Mouse (Mus musculus) G1E-ER4 (cell line): Measurements from ENCODE around the gene Usb1. TPM values are rescaled to one million over a fixed set of nuclear protein-coding genes. Genes with fewer than 3 reads are reported as not detected.

Experiments
- GATA1 ChIP-seq: IDR thresholded peaks from one replicate; pipeline ENCODE4 v1.8.0; 2012; ENCODE audit warnings: low read length, inconsistent platforms
- polyA plus RNA-seq: library from polyadenylated mRNA; stranded (reverse); fragments of >175 nt; gene quantifications from 2 replicates; pipeline ENCODE4 v1.2.3, GENCODE M21; 2012

The Usb1 gene
- polyA plus RNA-seq, 1 experiment: 16.0 TPM

DNA sequence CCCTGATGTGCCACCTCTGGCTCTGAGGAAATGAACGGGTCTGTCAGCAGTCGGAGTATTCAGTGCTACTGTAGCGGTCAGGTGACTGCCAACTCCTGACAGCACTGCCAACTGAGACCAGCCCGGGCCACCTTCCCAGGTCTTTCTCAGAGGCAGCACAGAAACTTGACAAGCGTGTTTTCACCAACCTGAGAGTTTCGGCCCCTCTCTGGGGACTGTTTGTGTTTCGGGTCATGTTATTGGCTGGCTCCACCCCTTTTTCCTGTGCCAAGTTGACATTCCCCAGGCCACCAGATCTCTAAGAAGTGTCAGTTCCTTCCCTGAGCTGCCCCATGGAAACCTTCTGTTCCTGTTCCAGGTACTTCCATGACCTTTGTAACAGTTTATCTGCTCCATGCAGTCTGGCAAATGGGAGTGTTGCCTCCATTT is 45.8 kb downstream of the Usb1 start:
- no peak for TF ChIP-seq GATA1

DNA sequence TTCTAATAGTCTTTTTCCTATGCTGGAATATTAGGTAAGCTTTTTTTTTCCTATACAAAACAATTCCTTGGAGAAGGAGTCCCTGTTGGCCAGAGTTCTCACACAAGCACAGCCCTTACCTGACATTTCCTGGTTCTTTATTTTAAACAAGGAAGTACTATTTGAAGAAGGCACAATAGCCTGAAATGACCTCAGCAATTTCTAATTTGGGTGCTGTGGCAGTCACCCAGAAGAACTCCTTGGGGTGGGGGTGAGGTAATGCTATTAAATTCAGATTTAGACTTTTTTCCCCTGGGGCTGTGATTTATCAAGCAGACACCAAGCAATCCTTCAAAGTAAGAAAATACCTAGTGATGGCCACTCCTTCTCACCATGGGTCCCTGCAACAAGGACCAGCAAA is 48.9 kb downstream of the Usb1 start:
- TF ChIP-seq GATA1: no peak

DNA sequence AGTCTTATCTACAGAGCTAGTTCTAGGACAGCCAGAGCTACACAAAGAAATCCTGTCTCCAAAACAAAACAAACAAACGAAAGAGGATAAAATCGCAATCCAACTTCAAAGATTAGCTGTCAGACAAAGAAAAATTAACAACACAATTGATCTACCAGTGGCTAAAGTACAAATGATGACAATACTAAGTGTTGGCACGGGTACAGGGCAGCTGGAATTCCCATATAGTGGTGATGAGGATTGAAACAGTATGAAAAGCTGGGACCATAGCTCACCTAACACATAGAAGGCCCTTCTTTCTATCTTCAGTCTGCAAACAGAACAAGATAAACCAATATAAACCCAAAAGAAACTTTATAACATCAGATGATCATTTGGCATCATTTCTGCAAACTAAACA is 49.5 kb downstream of the Usb1 start:
- no peak for TF ChIP-seq GATA1

DNA sequence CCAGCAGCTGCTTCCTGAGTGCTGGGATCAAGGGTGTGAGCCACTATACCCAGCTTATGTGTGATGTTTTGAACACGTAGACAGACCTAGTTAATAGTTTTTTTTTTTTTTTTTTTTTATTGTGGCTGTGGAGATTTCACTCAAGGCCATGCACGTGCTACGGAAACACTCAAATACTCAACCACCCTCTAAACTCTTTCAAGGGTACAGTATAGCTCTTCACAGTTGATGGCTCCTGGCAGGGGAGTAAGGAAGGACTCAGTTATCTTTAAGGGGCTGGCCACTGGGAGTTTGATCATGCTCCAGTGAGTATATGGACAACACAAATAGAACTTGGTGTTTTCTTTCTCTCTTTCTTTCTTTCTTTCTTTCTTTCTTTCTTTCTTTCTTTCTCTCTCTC is 52.4 kb downstream of the Usb1 start:
- no peak for TF ChIP-seq GATA1

DNA sequence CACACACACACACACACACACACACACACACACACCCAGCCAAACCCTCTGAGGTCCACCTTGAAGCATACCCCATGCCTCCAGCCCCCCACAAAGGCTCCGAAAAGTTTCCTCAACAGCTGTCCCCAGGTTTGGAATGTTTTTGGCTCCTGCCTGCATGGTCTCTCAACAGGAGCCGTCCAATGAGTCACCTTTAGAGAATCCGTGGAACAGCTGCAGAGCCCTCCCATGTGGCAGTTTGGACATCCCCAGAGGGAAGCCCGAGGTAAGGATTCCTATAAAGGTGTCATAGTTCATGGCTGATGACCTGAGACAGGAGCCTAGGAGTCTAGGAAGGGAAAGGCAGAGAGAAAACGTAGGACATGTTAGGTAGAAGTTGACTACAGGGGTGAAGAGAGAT is 54.0 kb downstream of the Usb1 start:
- no peak for TF ChIP-seq GATA1

DNA sequence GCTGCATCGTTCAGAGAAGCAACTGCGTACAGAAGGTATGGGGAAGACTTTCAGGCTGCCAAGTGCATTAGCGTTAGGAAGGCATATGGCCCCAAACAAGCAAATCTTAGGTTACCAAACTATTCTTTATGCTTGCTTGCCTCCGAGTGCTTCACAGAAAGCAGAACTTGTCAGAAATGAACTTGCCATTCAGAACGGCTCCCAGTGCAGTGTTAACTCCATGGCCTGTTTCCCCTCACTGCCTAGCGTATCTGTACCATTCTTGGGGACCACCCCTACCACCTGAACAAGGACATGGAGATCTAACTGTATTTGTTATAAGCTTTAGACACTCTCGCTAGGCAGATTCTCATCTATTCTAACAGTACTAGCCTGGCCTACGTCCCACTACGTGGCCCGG is 55.1 kb downstream of the Usb1 start:
- no peak for TF ChIP-seq GATA1

DNA sequence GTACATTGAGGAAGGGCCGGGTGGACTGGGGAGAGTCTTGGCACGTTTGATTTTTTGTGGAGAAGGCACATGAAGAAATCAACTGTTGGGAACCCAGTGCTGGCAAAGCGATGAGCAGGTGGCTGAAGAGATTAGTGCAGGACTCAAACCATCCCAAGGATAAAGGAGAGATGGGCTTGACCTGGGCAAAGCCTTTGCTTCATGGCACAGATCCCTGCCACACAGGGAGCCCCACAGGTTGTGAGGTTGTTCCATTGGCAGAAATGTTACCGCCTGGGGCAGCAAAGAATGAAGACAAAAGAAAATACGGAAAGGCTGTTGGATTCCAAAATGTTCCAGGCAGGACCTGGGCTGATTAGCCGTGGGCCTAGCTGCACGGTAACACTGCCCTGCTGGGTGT is 55.9 kb downstream of the Usb1 start:
- no peak for TF ChIP-seq GATA1

DNA sequence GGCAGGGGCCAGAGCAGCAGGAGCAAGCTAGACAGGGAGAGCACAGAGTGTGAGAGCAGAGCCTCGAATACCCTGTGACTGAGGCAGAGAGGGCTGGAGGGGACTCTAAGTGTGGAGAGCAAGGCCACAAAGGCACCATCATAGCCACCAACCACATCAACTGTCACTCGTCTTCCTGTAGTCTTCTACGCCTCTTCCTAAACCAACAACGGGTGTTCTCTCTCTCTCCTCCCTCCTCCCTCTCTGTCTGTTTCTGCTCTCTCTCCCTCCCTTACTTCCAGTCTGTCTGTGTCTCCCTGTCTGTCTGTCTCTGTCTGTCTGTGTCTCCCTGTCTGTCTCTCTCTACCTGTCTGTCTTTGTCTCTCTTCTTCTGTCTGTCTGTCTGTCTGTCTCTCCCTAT is 58.2 kb downstream of the Usb1 start:
- no peak for TF ChIP-seq GATA1

GRCm38 (mm10) chr8:95391101-95391500 is 59.0 kb downstream of the Usb1 start:
- TF ChIP-seq GATA1: no peak

DNA sequence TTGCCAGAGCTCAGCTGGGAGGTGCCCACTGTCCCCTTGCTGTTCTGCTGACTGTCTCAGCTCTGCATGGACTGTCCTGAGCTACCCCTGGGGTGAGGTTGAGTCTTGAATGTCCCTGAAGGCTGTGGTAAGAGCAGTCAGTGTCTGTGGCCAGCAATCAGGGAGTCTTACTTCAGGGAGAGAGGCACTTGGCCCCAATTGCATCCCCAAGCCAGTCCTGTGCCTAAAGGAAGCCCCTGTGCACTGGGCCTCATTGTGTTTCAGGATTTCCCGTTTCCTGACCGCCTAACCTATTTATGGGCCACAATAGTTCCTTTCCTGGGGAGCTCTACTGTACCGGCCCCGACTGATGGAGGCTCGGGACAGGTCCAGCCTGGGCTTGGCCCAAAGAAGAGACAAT is 60.5 kb downstream of the Usb1 start:
- TF ChIP-seq GATA1: no peak

- TF ChIP-seq GATA1: no peak
Observed at GRCm38 (mm10) chr8:95395186-95395918, 63.3 kb downstream of the Usb1 start.

DNA sequence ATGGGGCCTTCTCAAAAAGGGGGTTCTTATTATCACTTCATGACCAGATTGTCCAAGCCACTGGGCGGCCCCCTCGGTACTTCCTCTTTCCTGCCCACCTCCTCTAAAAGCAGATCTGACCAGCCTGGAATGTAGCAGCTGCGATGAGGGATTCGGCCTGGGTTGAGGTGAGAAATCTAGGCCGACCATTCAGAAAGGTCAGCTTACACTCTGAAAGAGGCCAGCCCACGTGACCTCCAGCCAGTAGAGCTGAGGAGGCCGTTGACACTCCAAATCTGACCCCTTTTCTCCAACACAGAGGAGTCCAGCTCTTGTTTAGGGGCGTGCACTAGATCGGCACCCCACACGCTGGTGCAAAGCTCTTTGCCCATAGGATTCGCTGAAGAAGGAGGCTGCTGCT is 64.7 kb downstream of the Usb1 start:
- TF ChIP-seq GATA1: no peak

Other genes starting within 250 kb of the Usb1 start
- not detected in 2 replicates for gene Kifc3, start 129.5 kb upstream of the Usb1 start, polyA plus RNA-seq
- gene Cngb1, start 25.7 kb upstream of the Usb1 start, polyA plus RNA-seq: not detected in 2 replicates
- gene Tepp, start 21.7 kb upstream of the Usb1 start, polyA plus RNA-seq: not detected in 2 replicates
- gene Zfp319, start 334 bp upstream of the Usb1 start, polyA plus RNA-seq: 6.7 and 6.9 TPM in 2 replicates
- gene Mmp15, start 20.0 kb downstream of the Usb1 start, polyA plus RNA-seq: 0.04 and 0.17 TPM in 2 replicates
- 25.9 and 32.6 TPM in 2 replicates for gene Cfap20, start 102.6 kb downstream of the Usb1 start, polyA plus RNA-seq
- 39.3 and 42.1 TPM in 2 replicates for gene Csnk2a2, start 157.8 kb downstream of the Usb1 start, polyA plus RNA-seq
- gene Ccdc113, start 201.8 kb downstream of the Usb1 start, polyA plus RNA-seq: not detected in 2 replicates
- not detected in 2 replicates for gene Prss54, start 244.1 kb downstream of the Usb1 start, polyA plus RNA-seq